Mouse (Mus musculus) adipocyte (in vitro differentiated cells): ENCODE data around the gene Atp5d.
A peak's percentile ranks its signal among the peaks of the same experiment; 100 is the strongest.

Source experiments
- DNase-seq: peaks from one replicate; pipeline ENCODE4 v3.0.0-alpha.2; 2016; ENCODE audit warnings: low spot score

Atp5d gene

DNA sequence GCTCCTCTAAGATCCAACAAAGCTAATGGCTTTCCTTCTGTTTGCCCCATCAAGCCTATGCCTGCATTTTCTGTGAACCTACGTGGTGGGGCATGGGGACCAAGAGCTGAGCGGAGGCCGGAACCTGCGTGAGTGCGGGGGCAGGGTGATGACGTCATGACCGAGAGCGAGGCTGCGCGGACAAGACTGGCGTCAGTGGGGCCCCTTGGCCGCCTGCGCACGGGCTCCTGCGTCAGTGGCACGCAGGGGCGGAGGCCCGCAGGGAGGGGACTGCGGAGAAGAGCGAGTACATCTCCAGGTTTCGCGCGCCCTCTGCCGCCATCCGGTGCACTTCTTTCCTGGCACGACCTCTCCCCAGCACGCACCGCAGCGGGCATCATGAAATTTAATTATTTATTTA is 2.8 kb downstream of the Atp5d start:
- DNase-seq, result peak; percentile 93

- DNase-seq, result peak; percentile 99
These were observed 3.5 kb downstream of the Atp5d start for GRCm38 (mm10) chr10:80141786-80142529.

DNA sequence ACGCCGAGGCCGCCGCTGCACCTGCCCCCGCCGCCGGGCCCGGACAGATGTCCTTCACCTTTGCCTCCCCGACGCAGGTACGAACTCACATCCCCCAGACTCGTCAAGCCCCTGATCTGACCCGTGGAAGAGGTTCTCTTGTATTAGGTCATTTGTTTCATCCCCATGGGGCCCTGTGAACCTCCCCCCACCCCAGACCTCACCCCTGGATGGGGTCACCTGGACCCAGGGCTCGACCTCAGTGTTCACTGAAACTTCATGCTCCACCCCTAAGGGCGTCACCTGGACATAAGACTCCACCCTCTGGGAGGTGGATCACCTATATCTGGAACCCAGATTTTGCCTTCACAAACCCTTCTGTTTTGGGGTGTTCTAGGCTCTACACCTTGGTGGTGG is 4.1 kb downstream of the Atp5d start:
- DNase-seq, result peak; percentile 36

DNA sequence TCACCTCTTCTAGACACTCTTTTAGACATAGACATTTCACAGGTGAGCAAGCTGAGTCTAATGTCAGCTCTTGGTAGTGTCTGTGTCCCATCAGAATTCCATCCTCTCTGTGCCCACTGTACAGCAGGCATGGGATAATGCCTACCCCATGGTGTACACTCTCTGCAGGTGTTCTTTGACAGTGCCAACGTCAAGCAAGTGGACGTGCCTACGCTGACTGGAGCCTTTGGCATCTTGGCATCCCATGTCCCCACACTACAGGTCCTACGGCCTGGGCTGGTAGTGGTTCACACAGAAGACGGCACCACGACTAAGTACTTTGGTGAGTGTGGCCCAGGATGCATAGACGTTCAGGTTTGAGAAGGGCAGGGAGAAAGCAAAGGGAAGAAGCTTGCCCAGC is 5.2 kb downstream of the Atp5d start:
- DNase-seq, result no peak

DNA sequence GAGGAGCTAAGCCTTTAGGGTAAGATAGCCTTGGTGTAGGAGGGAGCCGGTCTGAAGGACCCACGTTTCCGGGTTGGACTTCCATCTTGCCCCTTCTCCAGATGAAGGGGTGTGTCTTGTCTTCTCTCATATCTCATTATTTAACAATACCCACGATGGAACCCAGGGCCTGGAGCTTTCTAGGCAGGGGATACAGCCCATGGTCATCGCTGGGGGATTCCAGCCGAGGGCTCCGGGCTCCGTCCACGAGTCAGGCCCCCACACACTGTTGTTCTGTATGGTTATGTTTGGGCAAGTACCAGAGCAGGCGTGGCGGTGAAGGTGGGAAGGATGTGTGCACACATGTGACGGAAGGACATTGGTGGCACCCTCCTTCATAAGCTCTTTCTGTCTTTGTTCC is 5.7 kb downstream of the Atp5d start:
- no peak for DNase-seq

GRCm38 (mm10) chr10:80144864-80145838 is 6.7 kb downstream of the Atp5d start:
- DNase-seq, result peak; percentile 74

DNA sequence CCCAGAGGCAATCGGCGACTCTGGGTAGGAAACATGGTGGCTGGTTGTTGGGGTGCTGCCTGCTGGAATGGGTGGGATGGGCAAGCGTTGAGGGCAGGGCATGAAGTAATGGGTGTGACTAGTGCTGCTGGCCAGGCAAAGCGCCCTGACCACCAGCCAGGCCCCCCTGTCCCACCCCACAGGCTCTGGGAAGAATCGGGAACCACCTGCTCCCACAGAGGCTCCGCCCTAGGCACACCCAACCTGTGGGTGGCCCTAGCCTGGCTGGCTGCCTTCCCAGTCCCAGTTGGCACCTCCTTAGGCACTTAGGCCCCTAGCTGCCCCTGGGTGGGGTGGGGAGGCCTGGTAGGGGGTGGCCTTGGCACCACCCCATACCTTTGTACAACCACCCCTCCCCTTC is 7.5 kb downstream of the Atp5d start:
- DNase-seq, result peak; percentile 31

DNA sequence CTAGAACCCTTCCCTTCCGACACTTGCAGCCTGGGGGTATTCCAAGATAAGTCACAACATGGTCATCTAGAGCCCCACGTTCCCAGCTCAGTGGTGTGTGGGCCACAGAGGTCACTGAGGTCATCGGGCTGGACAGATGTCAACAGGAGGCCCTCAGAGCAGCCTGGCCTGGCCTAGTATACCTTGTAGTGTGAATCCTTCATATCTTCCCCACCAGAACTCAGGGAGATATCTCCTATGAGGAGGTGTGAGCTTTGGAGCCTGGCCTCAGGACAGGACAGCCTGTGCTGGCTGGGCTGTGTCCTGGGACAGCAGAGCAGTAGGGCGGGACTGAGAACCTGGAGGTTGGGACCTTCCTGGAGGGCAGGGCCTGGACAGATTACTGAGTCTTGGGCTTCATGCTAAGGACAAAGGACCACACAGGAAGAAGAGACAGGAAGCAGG is 8.2 kb downstream of the Atp5d start:
- DNase-seq, result no peak

DNA sequence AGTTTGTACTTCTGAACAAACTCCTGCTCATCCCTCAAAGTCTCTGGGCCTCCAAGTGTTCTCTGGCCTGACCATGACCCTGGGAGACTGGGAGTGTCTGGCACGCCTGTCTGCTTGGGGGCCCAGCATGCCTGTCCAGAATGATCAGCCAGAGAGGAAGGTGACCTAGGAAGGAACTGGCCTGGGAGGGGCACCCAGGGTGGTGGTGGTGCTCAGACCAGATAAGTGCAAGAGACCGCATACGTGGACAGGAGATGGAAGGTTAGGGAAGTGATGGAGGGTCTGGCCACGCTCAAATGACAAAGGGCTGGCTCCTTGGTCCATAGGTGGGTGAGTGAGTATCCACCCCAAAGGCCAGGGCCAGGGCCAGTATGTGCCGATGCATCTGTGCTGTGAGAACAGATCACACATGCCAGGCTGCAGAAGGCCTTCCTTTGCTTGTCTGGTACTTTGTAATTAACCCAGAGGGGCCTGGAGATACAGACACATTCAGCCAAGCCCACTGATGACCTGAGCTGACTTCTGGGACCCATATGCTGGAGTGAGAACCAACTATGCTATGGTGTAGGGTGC is 8.8 kb downstream of the Atp5d start:
- DNase-seq, result no peak

DNA sequence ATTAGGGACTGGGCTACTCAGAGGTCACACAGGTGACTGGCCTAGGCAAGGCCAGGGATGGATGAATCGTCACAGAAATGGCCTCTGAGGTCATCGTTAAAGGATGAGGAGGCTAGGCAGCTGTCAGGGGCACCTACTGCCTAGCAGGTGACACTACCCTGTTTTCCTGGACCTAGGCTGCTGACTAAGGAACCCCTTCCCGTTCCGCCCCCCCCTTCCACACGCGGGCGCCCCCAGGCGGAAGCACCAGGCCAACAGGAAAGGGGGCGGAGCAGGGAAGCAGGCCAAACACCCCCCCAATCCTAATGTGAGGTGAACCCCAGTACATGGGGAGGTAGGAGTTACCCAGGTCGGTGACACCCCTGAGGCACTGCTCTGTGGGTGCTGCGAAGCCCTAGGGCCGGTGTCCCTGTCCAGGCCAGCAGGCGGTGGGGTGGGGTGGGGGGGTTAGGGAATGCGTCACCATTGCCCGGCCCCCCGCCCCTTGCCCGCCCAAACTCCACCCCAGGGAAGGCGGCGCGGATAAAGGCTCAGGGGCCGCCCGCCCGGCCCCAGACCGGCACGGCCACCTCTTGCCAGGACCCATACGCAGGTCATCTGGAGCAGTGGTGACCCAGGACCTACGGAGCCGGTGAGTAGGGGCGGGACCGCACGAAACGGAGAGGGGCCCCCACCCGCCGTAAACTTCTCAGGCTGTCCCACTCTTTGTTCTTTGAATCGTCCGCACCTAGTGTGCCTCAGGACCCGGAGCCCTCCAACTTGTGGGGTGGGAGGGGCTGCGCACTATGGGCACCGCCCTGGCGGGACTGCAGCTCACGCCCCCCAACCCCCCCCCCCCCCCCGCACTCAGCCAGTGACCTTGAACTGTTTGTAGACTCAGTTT is 9.5 kb downstream of the Atp5d start, which contains the start of gene Midn:
TSS of gene Midn (plus strand) at position 554 of the 883 bp plus-strand sequence.
- DNase-seq, result peak; percentile 82

- DNase-seq, result peak; percentile 96
These were observed 10.3 kb downstream of the Atp5d start for GRCm38 (mm10) chr10:80148610-80149290.

- DNase-seq, result peak; percentile 97
These were observed 11.1 kb downstream of the Atp5d start for GRCm38 (mm10) chr10:80149291-80150225.

DNA sequence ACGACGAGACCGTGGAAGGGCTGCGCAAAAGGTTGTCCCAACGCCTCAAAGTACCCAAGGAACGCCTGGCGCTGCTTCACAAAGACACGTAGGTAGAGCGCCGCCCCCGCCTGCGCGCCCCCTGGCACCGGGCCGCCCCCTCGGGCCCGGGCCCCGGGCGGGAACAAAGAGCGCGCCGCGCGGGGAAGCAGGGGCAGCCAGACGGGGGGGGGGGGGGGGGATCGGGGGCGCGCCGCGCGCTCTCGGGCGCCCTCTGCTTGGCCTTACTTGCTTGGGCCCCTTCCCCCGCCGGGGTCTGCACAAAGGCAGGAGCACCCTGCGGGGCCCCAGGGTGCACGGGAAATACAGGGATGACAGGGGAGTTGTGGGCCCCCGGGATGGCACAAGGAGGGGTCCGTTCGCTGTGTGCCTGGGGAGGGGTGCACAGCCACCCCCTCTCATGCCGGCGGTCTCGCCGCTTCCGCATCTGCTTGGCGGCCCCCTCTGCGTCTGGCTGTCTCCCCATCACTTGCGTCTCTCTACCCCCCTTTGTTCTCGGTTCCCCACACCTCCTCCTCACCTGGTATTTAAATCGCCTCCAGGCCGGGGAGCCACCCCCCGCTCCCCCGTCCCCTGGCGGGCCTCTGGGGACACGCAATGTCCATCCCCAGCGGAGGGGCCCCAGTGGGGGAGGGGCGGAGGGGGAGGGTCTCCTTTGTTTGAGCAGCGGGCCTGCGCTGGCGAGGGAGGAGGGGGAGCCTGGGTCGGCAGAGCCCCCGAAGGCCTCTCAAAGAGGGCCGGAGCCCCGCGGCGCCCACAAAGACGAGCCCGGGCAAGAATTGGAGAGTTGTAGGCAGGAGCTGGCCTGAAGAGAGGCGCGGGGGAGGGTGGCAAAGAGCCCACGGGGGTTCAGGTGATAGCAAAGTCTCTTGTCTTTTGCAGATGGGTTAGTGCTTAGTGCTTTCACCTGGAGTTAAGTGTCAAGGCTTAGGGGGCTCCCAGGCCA is 12.1 kb downstream of the Atp5d start:
- no peak for DNase-seq

DNA sequence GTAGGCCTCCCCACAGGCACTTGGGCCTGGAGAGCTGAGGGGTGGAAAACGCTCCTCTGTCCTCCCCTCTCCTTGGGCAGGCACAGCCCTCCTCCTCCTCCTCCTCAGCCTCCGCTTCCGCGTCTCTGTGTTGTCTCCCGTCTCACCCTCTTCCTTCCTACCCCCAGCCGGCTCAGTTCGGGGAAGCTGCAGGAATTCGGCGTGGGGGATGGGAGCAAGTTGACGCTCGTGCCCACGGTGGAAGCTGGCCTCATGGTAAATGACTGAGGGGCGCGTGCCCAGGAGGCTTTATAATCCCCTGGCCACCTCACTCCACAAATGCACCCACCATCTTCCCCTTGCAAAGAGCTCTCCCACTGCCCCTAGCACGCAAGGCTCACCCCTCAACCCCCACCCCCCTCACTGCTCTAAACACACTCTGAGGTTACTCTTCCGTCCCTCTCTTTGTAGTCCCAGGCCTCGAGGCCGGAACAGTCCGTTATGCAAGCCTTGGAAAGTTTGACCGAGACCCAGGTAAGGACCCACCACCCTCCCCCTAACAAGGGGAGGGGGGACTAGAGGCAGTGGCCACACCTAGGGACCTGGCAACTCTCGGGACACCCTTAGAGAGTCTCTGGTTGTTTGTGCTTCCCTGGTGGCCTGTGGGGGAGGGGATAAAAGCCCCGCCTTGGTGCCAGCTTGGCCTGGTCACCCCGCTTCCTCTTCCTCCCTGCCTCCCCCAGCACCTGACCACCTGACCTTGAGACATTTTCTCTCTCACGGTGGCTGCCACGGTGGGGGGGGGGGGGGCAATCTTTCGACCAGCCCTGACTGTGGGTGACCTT is 13.0 kb downstream of the Atp5d start:
- DNase-seq, result peak; percentile 66

DNA sequence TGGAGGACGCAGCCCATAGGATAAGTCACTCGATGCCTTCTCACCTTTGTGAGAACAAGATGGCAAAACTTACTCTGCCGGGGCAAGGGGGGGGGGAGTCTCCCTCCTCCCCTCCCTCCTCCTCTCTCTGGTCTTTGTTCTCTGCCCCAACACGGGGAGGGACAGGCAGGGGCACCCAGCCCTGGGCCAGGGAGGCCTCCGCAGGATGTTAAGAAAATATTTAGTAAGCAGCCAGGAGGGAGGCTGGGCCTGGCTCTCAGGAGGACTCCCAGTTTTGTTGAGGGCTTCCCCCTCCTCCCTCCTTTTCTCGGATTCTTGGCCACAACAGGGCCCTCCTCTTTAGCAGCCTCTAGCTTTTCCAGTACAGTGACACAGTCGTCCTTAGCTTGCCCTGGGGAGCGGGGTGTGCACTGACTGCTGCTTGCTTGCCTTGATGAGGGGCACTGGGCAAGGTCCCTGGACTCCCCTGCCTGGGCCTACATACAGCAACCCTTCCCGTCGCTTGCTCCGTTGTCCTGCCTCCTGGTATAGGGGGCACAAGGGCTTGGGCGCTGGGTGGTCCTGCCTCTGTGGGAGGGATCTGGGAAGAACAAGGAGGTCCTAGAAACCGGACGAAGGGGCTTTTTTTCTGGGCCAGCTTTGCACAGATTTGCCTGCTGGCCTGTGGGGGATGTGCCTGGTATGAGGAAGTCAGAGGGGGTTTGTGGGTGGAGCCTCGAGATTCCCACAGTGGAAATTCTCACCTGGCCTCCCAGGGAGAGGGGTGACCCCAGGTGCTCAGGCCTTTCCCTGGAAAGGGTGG is 13.8 kb downstream of the Atp5d start:
- DNase-seq, result peak; percentile 91

DNA sequence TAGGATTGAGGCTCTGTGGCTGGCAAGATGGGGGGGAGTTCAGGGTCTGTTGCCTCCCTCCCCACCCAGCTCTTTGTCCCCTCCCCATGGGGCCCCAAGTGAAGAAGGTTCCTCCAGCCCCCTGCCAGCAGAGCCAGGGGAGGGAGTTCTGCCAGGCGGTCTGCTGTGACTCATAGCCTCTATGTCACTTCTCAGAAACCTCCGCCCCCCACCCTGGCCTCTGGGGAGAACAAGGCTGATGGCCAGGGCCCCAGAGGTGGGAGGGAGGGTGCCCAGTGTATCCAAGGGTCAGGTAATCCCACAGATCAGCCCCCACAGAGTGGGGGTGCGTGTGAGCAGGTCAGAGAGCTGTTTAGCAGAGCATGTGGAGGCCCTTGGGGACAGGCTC is 14.4 kb downstream of the Atp5d start:
- DNase-seq, result peak; percentile 78

- DNase-seq, result no peak
These were observed 15.3 kb downstream of the Atp5d start for GRCm38 (mm10) chr10:80153713-80154112.
